Mouse (Mus musculus): ENCODE data around the gene Gm973.
"Not testable (repeated sequence)": the region's sequence is repeated elsewhere in the genome, so short reads cannot be mapped to it uniquely, and the experiment has no call there.

The Gm973 gene

GRCm38 (mm10) chr1:59629194-59629593, 113.1 kb downstream of the Gm973 start:
- no peak for DNase-seq (ENCODE audit: low read depth)

DNA sequence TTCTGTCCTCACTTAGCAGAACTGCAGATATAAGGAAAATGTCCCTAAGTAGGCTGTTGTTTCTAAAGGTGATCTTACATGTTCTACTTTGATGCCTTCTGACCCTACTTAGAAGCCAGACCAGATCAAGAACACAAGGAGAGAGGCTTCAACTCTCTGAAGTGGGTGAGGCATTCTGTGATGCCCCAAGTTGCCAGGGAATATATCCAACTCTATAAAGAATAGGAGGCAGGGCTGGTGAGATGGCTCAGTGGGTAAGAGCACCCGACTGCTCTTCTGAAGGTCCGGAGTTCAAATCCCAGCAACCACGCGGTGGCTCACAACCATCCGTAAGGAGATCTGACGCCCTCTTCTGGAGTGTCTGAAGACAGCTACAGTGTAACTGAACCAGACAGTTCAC, 114.3 kb downstream of the Gm973 start:
- DNase-seq (ENCODE audit: low read depth), result not testable (repeated sequence)

- DNase-seq (ENCODE audit: low read depth), result no peak
Observed at GRCm38 (mm10) chr1:59631986-59632659, 116.1 kb downstream of the Gm973 start.

GRCm38 (mm10) chr1:59633056-59633455, 117.0 kb downstream of the Gm973 start:
- DNase-seq (ENCODE audit: low read depth), result no peak

- DNase-seq (ENCODE audit: low read depth), result no peak
Observed at GRCm38 (mm10) chr1:59636349-59636748, 120.3 kb downstream of the Gm973 start.

- no peak for DNase-seq (ENCODE audit: low read depth)
Observed at GRCm38 (mm10) chr1:59638371-59638770, 122.3 kb downstream of the Gm973 start.

DNA sequence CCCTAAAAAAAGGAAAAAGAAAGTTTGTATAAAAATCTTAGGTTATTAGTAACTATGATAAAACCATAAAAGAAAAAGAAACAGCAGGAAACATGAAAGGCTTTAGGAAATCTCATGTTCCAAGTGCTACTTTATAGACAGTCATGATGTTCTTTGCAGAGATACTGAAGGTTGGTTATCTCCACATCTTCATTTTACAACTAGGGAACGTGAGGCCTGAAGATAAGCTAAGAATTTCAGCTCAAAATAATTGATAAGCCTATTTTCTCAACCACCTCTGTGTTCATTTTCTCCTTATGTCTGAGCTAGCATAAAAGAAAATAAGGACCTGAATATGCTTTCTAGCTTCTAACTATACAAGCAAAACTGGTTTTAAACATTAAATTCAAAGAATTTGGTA, 126.4 kb downstream of the Gm973 start:
- DNase-seq (ENCODE audit: low read depth), result no peak

DNA sequence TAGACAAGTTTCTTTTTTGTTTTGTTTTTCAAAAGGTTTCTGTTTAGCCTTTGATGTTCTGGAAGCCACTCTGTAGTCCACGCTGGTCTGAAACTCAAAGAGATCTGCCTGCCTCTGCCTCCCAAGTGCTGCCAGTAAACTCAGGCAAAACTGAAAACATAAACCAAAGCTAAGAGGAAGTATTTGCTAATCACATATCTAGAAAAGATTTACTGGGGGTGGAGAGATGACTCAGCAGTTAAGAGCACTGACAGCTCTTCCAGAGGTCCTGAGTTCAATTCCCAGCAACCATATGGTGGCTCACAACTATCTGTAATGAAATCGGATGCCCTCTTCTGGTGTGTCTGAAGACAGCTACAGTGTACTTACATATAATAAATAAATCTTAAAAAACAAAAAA, 130.4 kb downstream of the Gm973 start:
- DNase-seq (ENCODE audit: low read depth), result not testable (repeated sequence)

- no peak for DNase-seq (ENCODE audit: low read depth)
Observed at GRCm38 (mm10) chr1:59651201-59651819, 135.2 kb downstream of the Gm973 start.

DNA sequence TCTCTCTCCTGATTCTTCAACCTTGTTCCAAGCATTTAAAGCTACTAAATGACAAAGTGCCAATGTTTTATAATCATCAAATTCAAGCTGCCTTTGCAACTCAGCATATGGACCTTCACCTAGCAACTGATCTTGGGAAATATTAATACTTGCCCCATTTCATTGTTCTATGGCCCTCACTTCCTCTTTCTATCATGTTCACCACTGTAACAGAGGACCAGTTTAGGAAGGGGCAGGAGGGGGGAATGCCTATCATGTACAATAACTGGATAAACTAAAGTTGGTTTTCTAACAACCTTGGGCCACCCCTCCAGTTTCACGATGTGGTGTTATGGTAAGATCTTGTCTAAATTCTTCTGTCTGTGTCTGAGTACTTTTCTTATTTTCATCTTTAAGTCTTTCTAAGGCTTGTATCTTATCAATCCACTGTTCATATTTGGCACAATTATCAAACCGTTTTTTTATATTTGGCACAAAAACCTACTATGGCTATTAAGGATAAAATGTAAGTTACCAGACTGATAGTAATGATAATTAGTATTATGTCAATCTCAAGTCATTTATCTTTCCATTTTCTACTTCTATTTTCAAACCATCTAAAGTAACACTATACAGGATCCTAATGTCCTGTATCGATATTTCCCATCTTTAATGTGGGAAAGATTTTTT, 137.3 kb downstream of the Gm973 start:
- DNase-seq (ENCODE audit: low read depth), result no peak

- DNase-seq (ENCODE audit: low read depth), result no peak
Observed at GRCm38 (mm10) chr1:59656244-59657171, 140.4 kb downstream of the Gm973 start.

DNA sequence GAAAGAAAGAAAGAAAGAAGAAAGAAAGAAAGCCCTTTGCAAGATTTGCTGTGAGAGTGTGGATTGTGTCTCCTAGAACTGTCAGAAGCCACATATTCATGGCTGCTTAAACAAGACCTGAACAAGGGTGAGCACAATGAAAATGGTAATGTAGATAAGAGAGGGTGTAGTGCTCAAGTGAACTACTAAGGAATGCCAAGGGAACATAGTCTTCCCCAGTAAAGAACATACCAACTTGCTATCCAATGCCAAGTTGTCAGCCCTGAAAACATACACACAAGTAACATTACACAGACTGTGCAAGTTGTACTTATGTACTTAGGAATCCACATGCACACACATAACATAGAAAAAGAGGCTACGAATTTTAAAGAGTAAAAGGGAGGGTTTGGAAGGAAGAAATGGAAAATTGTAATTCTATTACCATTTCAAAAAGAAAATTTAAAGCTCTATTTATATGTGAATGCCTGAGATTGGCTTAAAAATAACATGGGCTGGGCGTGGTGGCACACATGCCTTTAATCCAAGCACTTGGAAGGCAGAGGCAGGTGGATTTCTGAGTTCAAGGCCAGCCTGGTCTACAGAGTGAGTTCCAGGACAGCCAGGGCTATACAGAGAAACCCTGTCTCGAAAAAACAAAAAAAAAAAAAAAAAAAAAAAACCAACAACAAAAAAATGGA, 147.5 kb downstream of the Gm973 start:
- DNase-seq (ENCODE audit: low read depth), result no peak

- DNase-seq (ENCODE audit: low read depth), result no peak
Observed at GRCm38 (mm10) chr1:59668871-59669270, 152.8 kb downstream of the Gm973 start.

DNA sequence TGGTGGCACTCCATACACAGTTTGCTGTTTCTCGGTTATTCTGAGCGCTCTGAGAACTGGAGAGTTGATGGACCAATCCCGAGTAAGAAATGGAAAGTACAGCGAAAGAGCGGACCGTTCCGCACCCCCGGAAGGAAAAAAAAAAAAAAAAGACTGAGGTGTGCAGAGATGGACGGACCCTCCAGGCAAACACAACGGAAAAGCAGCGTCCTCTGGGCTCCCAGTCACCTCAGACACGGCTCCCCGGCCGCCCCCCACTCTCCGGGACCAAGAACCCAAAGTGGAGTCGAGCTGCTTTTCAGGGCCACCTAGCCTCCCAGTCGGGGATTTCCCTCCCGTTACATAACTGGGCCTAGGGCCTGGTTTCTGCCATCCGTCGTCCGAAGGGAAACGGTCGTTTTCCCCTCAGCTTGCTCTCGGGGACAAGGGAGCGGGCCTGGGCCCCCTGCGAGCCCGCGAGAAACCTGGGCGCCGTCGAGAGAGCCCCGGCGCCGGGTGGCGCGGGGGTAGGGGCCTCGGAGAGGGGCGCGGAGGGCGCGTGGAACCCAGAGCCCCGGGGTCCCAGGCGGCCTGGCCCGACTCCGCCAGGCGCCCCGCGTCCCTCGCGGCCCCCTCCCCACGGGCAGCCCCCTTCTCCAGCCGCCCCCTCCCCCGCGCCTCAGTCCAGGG, 154.0 kb downstream of the Gm973 start:
- DNase-seq (ENCODE audit: low read depth), result peak; percentile 75

- DNase-seq (ENCODE audit: low read depth), result peak; percentile 95
Observed at GRCm38 (mm10) chr1:59670641-59671168, 154.6 kb downstream of the Gm973 start, which contains the start of gene Sumo1. Gene Sumo1 (minus strand): TSS chr1:59670834.

GRCm38 (mm10) chr1:59673661-59674060, 157.6 kb downstream of the Gm973 start:
- DNase-seq (ENCODE audit: low read depth), result no peak

GRCm38 (mm10) chr1:59683926-59684818, 168.1 kb downstream of the Gm973 start:
- peak; percentile 29 for DNase-seq (ENCODE audit: low read depth)

DNA sequence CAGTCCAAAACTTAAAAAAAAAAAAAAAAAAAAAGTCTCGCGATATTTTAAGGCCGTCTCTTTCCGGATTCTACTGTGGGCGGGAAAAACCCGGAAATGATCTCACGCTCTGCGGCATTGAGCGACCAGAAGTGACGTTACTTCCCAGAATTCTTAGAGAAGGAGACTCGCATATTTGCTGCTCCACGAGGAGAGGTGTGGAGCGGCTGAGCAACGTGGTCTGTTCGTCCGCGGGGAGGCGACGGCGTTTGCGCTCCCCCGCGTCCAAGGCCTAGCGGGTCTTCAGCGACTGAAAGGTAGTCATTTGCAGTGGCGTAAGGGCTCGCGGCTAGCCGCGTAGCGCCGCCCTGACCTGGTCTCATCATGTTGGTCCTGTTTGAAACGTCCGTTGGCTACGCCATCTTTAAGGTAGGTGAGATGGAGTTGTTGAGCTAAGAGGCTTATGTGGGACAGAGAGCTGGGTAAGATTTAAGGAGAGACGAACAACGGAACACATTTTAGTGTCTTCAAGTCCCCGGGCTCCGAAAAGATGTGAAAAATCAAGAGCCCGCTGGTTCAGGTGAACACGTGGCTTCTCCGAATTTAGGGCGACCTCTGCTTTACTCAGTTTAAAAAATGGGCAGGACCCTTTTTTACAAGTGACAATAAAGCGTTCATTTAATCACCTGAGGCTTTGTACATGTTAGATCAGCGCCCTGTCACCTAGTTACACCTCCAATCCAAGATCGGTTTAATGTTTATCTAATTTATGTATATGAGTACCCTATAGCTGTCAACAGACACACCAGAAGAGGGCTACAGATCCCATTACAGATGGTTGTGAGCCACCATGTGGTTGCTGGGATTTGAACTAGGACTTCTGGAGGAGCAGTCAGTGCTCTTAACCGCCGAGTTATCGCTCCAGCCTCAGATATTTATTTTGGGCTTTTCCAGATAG, 169.0 kb downstream of the Gm973 start, which contains the start of gene Nop58:
TSS of gene Nop58 (plus strand) at position 153 of the 937 bp plus-strand sequence.
- peak; percentile 97 for DNase-seq (ENCODE audit: low read depth)
